Mouse (Mus musculus) olfactory bulb, adult 2 months (tissue): ENCODE measurements around the gene Hist1h2ae.

Source experiments
- CTCF ChIP-seq: fragments of 200-500 bp; IDR thresholded peaks from 2 replicates; pipeline ENCODE4 v1.5.1; 2012; ENCODE audit warnings: low read depth, mild to moderate bottlenecking, low read length, moderate library complexity; ENCODE audit not compliant: insufficient read depth
- POLR2A ChIP-seq: fragments of 200-500 bp; IDR thresholded peaks from 2 replicates; pipeline ENCODE4 v1.6.1; 2012; ENCODE audit warnings: mild to moderate bottlenecking, low read depth, low read length, moderate library complexity; ENCODE audit not compliant: insufficient read depth

DNA sequence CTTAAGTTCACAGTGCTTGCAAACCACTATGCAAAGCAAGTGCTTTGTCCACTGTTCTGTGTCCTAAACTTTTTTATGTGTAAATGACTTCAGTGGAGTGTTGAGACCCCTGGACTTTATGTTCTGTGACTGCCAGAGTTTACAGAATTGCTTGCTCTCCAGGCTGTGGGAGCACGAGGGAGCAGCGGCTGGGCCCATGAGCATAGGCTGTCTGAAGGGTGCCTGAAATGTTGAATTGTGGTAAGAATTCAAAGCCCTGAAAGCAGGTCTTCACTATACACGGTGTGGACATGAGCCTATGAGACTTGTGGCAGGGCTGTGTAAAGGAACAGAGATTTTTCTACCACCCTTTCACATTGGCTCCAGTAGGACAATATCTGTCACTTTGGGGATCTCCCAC is 40.6 kb upstream of the Hist1h2ae start:
- no peak for TF ChIP-seq CTCF
- TF ChIP-seq POLR2A: no peak
